Mouse (Mus musculus) neural tube, embryonic 13.5 days (tissue): ENCODE results near the gene Iqck. TPM values are rescaled to one million over a fixed set of nuclear protein-coding genes. Genes with fewer than 3 reads are reported as not detected.

Source experiments
- ATAC-seq: fragments of 200-750 bp; cut with Nextera tagmentation; 2 replicates; pipeline ENCODE4 v1.8.0; 2017; ENCODE audit warnings: low read depth, mild to moderate bottlenecking, moderate TSS enrichment, moderate library complexity
- H3K27ac ChIP-seq: fragments of 300-500 bp; sonication (generic); replicated peaks from 2 replicates; pipeline ENCODE4 v1.5.1; 2015; ENCODE audit warnings: moderate library complexity, mild to moderate bottlenecking, inconsistent platforms
- H3K27me3 ChIP-seq: fragments of 300-500 bp; sonication (generic); 2 replicates; pipeline ENCODE4 v1.6.1; 2015; ENCODE audit warnings: mild to moderate bottlenecking, inconsistent platforms
- H3K36me3 ChIP-seq: fragments of 300-500 bp; sonication (generic); 2 replicates; pipeline ENCODE4 v1.6.1; 2015; ENCODE audit warnings: mild to moderate bottlenecking, inconsistent platforms
- H3K4me1 ChIP-seq: fragments of 300-500 bp; sonication (generic); replicated peaks from 2 replicates; pipeline ENCODE4 v1.6.1; 2015; ENCODE audit warnings: inconsistent platforms
- H3K4me2 ChIP-seq: fragments of 300-500 bp; sonication (generic); 2 replicates; pipeline ENCODE4 v1.6.1; 2015; ENCODE audit warnings: inconsistent platforms, mild to moderate bottlenecking, moderate library complexity
- H3K4me3 ChIP-seq: fragments of 300-500 bp; sonication (generic); 2 replicates; pipeline ENCODE4 v1.5.1; 2015; ENCODE audit warnings: mild to moderate bottlenecking, inconsistent platforms
- H3K9ac ChIP-seq: fragments of 300-500 bp; sonication (generic); 2 replicates; pipeline ENCODE4 v1.6.1; 2015; ENCODE audit warnings: moderate library complexity, mild to moderate bottlenecking, inconsistent platforms
- H3K9me3 ChIP-seq: fragments of 300-500 bp; sonication (generic); 2 replicates; pipeline ENCODE4 v1.6.1; 2016; ENCODE audit warnings: inconsistent platforms
- WGBS: fragments of 180-500 bp; shearing (Covaris S2); methylation state at CpG from one replicate; pipeline ENCODE4 v1.1.7; 2015; 5-methylcytosine and 5-hydroxymethylcytosine counted together
- polyA plus RNA-seq: library from polyadenylated mRNA; unstranded; fragments of >200 nt; fragmentation: Nextera tagmentation; extraction: Ambion mirVana; gene quantifications from 2 replicates; pipeline ENCODE4 v1.2.1, GENCODE M21; 2015

Gene Iqck
- polyA plus RNA-seq, 1 experiment from 2014 or later: 3.8 TPM

GRCm38 (mm10) chr7:118996137-118996837 is 140.7 kb downstream of the Iqck start:
- H3K36me3 ChIP-seq: no peaks in the 10 kb centered on the region
- H3K27me3 ChIP-seq: peaks cover 4% of the 10 kb centered on the region; the same call in 1 of the 2 replicates
- H3K27ac ChIP-seq: no peak overlapping the region
- peaks cover 45% of the 10 kb centered on the region for H3K4me1 ChIP-seq
- H3K9me3 ChIP-seq: no peaks in the 10 kb centered on the region
- peak overlapping the region; percentile 71 for H3K4me2 ChIP-seq
- no peak overlapping the region for H3K9ac ChIP-seq
- WGBS: 10% methylated on average over 13 of the region's 13 CpGs
- ATAC-seq: peak; percentile 12; the same call in 1 of the 2 replicates
- H3K4me3 ChIP-seq: no peak overlapping the region

DNA sequence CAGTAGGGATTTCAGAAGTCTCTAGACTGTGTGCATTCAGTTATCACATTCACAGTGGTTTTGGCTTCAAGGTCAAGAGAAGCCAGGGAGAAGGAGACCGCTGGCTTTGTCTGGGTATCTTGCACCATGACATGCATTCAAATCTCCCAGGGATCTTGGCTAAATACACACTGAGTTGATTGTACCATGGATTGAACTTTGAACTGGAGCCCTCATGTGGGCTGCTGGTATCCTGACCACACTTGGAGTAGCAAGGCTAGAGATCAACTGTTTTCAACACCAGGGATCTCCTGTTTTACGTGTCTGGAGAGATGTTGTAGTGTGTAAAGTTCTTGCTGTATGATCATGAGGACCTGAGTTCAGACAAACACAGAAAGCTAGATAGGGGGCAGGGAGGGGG is 144.3 kb downstream of the Iqck start:
- Histone ChIP-seq H3K27ac (no peak overlapping the region), H3K4me1 (peaks cover 11% of the 10 kb centered on the region), H3K4me2 (no peak overlapping the region), H3K9ac (no peak overlapping the region), H3K9me3 (no peaks in the 10 kb centered on the region), H3K27me3 (peaks cover 4% of the 10 kb centered on the region; the same call in 1 of the 2 replicates), H3K36me3 (no peaks in the 10 kb centered on the region), H3K4me3 (no peak overlapping the region)
- 72% methylated on average over 2 of the region's 2 CpGs for WGBS
- no peak for ATAC-seq

GRCm38 (mm10) chr7:119001965-119002364 is 146.4 kb downstream of the Iqck start:
- no peak overlapping the region for H3K9ac ChIP-seq
- no peaks in the 10 kb centered on the region for H3K9me3 ChIP-seq
- ATAC-seq: no peak
- H3K27me3 ChIP-seq: no peaks in the 10 kb centered on the region
- H3K36me3 ChIP-seq: no peaks in the 10 kb centered on the region
- H3K4me3 ChIP-seq: no peak overlapping the region
- no peak overlapping the region for H3K4me2 ChIP-seq
- no peak overlapping the region for H3K27ac ChIP-seq
- 77% methylated on average over 2 of the region's 2 CpGs for WGBS
- no peaks in the 10 kb centered on the region for H3K4me1 ChIP-seq

DNA sequence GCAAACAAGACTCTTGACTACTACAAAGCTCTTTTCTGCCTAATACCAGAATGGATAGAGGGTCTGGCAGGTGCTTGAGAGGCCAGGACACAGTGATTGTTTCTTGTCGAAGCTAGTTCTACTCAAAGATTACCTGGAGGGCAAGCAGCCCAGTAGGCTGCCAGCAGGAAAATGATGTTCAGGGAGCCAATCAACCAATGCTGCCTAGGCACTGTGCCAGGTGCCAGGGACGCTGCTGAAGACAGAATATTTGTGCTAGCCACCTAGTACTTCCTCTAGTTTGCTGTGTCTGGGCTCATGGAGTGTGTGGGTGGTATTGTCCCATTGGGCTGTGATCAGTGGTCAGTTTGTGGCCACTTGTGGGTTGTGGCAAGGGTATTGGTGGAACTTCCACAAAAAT is 146.9 kb downstream of the Iqck start:
- 75% methylated on average over 2 of the region's 2 CpGs for WGBS
- no peaks in the 10 kb centered on the region for H3K27me3 ChIP-seq
- H3K4me1 ChIP-seq: no peaks in the 10 kb centered on the region
- H3K4me2 ChIP-seq: no peak overlapping the region
- no peaks in the 10 kb centered on the region for H3K9me3 ChIP-seq
- H3K27ac ChIP-seq: no peak overlapping the region
- H3K9ac ChIP-seq: no peak overlapping the region
- ATAC-seq: no peak
- H3K4me3 ChIP-seq: no peak overlapping the region
- H3K36me3 ChIP-seq: no peaks in the 10 kb centered on the region

DNA sequence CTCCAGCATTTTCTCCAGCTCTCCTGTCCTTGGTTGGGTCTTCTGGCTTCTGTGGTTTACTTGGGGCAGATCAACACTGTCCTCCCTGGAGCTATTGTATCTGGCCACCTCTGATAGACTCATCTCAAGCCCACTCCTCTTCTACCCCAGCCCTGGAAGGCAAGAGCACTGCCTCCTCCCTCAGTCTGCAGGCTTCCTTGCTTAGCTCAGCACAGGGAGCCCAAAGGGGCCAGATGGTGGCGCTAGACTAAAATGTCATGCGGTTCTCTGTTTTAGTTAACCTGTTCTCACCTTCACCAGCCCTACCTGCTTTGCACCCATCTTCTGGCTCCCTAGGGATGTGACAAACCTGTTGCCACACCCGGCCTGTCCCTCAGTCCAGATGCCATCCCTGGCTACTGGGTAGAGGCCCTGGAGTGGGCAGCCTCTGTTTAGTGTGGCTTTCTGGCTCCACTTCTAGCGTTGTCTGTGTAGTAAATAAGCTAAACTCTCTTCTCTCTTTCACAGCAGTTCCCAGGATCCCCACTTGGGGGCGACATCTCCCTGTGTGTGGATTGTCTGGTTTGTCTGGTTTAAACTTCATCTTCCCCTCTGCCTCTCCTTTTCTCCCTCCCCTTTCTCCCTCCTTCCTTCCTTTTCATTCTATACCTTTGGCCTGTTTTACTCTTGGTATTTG is 155.4 kb downstream of the Iqck start:
- WGBS: 15% methylated on average over 5 of the region's 5 CpGs
- no peak overlapping the region for H3K4me2 ChIP-seq
- H3K4me3 ChIP-seq: no peak overlapping the region
- no peak overlapping the region for H3K9ac ChIP-seq
- peak; percentile 53 for ATAC-seq
- no peaks in the 10 kb centered on the region for H3K4me1 ChIP-seq
- no peaks in the 10 kb centered on the region for H3K36me3 ChIP-seq
- no peaks in the 10 kb centered on the region for H3K9me3 ChIP-seq
- no peak overlapping the region for H3K27ac ChIP-seq
- H3K27me3 ChIP-seq: peaks cover 4% of the 10 kb centered on the region

GRCm38 (mm10) chr7:119015736-119016135 is 160.2 kb downstream of the Iqck start:
- Histone ChIP-seq H3K27ac (no peak overlapping the region), H3K27me3 (peaks cover 4% of the 10 kb centered on the region), H3K9ac (no peak overlapping the region), H3K9me3 (no peaks in the 10 kb centered on the region), H3K4me1 (no peaks in the 10 kb centered on the region), H3K4me3 (no peak overlapping the region), H3K36me3 (no peaks in the 10 kb centered on the region), H3K4me2 (no peak overlapping the region)
- 3% methylated on average over 3 of the region's 3 CpGs for WGBS
- ATAC-seq: no peak

- peak; percentile 82 for ATAC-seq
- 14% methylated on average over 4 of the region's 4 CpGs for WGBS
- no peaks in the 10 kb centered on the region for H3K4me1 ChIP-seq
- no peak overlapping the region for H3K4me3 ChIP-seq
- no peak overlapping the region for H3K4me2 ChIP-seq
- no peak overlapping the region for H3K27ac ChIP-seq
- no peaks in the 10 kb centered on the region for H3K9me3 ChIP-seq
- H3K36me3 ChIP-seq: no peaks in the 10 kb centered on the region
- H3K9ac ChIP-seq: no peak overlapping the region
- peaks cover 4% of the 10 kb centered on the region; the same call in 1 of the 2 replicates for H3K27me3 ChIP-seq
These were observed 164.0 kb downstream of the Iqck start for GRCm38 (mm10) chr7:119019537-119019936.

Other genes starting within 250 kb of the Iqck start
- 174 and 191 TPM in 2 replicates for gene Gde1, start 150.0 kb upstream of the Iqck start, polyA plus RNA-seq
- 29.9 and 32.7 TPM in 2 replicates for gene Ccp110, start 143.2 kb upstream of the Iqck start, polyA plus RNA-seq
- 86.8 and 87.6 TPM in 2 replicates for gene Vps35l, start 115.5 kb upstream of the Iqck start, polyA plus RNA-seq
- gene Knop1, start 502 bp downstream of the Iqck start, polyA plus RNA-seq: 86.4 and 96.5 TPM in 2 replicates
- 6.9 and 7.0 TPM in 2 replicates for gene Gprc5b, start 139.5 kb downstream of the Iqck start, polyA plus RNA-seq